Mouse (Mus musculus) CH12.LX (cell line): ENCODE data around the gene Tmem223.

Experiments
- BHLHE40 ChIP-seq: IDR thresholded peaks from 2 replicates; pipeline ENCODE4 v1.6.1; 2011; ENCODE audit warnings: mild to moderate bottlenecking, low read depth, low read length, improper control_type of control experiment
- CTCF ChIP-seq, 2 experiments: IDR thresholded peaks in 1 of 2; conservative IDR thresholded peaks in 1 of 2; 2 replicates each; pipeline ENCODE4 v1.5.1; 2011 to 2012; ENCODE audit warnings: low read depth in 2 of 2, low read length in 2 of 2, improper control_type of control experiment in 1 of 2, inconsistent platforms in 1 of 2, mild to moderate bottlenecking in 1 of 2, moderate library complexity in 1 of 2
- EP300 ChIP-seq: IDR thresholded peaks from 2 replicates; pipeline ENCODE4 v1.6.1; 2011; ENCODE audit warnings: low read length, improper control_type of control experiment
- ETS1 ChIP-seq: conservative IDR thresholded peaks from 2 replicates; pipeline ENCODE4 v1.6.1; 2012; ENCODE audit warnings: low read depth, mild to moderate bottlenecking, inconsistent platforms, low read length, improper control_type of control experiment, moderate library complexity
- MXI1 ChIP-seq: IDR thresholded peaks from 2 replicates; pipeline ENCODE4 v1.6.1; 2011; ENCODE audit warnings: mild to moderate bottlenecking, low read depth, low read length, improper control_type of control experiment
- NELFE ChIP-seq: IDR thresholded peaks from 2 replicates; pipeline ENCODE4 v1.6.1; 2011; ENCODE audit warnings: low read depth, low read length, improper control_type of control experiment
- POLR2A ChIP-seq: IDR thresholded peaks from 2 replicates; pipeline ENCODE4 v1.6.1; 2011; ENCODE audit warnings: low read depth, mild to moderate bottlenecking, improper control_type of control experiment, low read length
- TBP ChIP-seq: conservative IDR thresholded peaks from 2 replicates; pipeline ENCODE4 v1.6.1; 2011; ENCODE audit warnings: low read depth, low read length, improper control_type of control experiment
- USF1 ChIP-seq: IDR thresholded peaks from 2 replicates; pipeline ENCODE4 v1.6.1; 2014; ENCODE audit warnings: low read depth, mild to moderate bottlenecking, inconsistent platforms, low read length, improper control_type of control experiment
- ZC3H11A ChIP-seq: IDR thresholded peaks from 2 replicates; pipeline ENCODE4 v1.6.1; 2012; ENCODE audit warnings: low read depth, mild to moderate bottlenecking, inconsistent platforms, low read length, improper control_type of control experiment

DNA sequence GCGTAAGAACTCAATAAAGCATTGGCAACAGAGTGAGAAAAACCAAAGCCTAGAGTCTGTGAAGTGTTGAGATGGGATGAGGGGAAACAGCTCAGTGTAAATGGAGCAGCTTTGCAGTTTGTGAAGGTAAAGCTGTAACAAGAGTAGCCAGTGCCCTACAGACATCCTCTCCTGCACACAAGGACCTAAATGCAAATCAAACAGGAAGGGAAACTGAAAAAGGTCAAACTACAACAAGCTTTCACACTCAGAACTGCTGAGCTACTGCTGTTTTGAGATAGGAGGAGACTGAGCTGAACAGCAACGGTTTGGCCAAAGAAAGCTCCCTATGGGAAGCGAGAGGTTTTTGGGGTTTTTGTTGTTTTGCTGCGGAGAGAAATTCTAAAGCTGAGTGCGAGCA is 36.0 kb downstream of the Tmem223 start:
- no peak for TF ChIP-seq ZC3H11A
- 0 out of 2 replicates have a peak, but pooled peaks have one; percentile 14 for TF ChIP-seq MXI1
- no peak for TF ChIP-seq USF1
- TF ChIP-seq POLR2A = peak; percentile 47; the same call in 1 of the 2 replicates
- TF ChIP-seq TBP = no peak
- peak; percentile 72 for TF ChIP-seq ETS1
- TF ChIP-seq NELFE = no peak
- peak; percentile 86 for TF ChIP-seq EP300
- peak; percentile 39; the same call in 1 of the 2 replicates for TF ChIP-seq BHLHE40
- no peak for TF ChIP-seq CTCF (conservative IDR thresholded peaks at IDR 0.05 in 1 of 2, IDR thresholded peaks at IDR 0.05 in 1 of 2; ENCODE audit: low read depth in 2 of 2, low read length in 2 of 2)
